Mouse (Mus musculus) E14TG2a.4 (cell line): ENCODE measurements around the gene Trpv4.

Experiments used
- CTCF ChIP-seq: conservative IDR thresholded peaks from 2 replicates; pipeline ENCODE4 v1.5.1; 2014; ENCODE audit warnings: low read length
- POU5F1 ChIP-seq: IDR thresholded peaks from 2 replicates; pipeline ENCODE4 v1.6.1; 2014; ENCODE audit warnings: low read length, borderline replicate concordance

- TF ChIP-seq CTCF (no peak), POU5F1 (no peak)
Measured at GRCm38 (mm10) chr5:114617809-114618208, 40.4 kb downstream of the Trpv4 start.
